Mouse (Mus musculus) mesoderm, embryonic 11.5 days (tissue): ENCODE results near the gene Cdh26.

Experiments
- DNase-seq: peaks from one replicate; pipeline ENCODE4 v3.0.0-alpha.2; 2012; ENCODE audit warnings: low read depth, low spot score

Cdh26 gene

DNA sequence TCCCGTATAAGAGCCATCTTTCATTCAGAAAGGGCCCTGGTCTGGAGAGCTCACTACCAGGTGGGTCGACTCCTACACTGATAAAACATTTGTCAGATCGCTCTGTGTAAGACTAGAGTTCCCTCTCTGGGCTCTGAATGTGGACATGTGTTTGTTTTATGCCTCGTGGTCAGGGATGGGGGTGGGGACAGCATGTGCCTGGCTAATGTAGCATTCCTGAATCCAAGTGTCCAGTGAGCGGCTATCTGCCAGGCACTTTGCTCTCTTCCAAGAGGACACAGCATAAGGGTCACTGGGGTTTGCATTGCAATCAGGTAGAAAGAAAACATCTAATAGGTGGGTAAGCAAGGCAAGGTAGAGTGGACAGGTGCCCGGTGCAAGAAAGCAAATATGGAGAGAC lies 77.9 kb downstream of the Cdh26 start:
- DNase-seq = no peak

DNA sequence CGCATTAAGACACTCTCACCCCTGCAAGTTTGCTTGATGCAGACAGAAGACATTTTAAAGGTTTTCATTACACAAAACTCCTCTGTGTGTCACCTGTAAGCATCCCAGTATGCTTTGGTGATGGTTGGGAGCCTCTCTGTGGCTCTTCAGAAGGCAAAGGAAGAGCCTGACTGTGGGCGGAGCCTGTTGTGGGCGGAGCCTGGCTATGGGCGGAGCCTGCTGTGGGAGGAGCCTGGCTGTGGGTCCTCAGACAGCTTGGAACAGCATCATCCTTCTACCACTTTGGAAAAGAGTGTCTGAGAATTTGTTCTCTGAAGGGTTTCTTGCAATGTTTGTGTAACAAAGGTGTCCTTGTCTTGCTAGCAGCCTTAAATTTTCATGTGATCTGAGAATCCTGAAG lies 82.7 kb downstream of the Cdh26 start:
- DNase-seq = no peak

- no peak for DNase-seq
Observed at GRCm38 (mm10) chr2:178513636-178514071, 83.3 kb downstream of the Cdh26 start.

GRCm38 (mm10) chr2:178516421-178516820 lies 86.1 kb downstream of the Cdh26 start:
- no peak for DNase-seq

DNA sequence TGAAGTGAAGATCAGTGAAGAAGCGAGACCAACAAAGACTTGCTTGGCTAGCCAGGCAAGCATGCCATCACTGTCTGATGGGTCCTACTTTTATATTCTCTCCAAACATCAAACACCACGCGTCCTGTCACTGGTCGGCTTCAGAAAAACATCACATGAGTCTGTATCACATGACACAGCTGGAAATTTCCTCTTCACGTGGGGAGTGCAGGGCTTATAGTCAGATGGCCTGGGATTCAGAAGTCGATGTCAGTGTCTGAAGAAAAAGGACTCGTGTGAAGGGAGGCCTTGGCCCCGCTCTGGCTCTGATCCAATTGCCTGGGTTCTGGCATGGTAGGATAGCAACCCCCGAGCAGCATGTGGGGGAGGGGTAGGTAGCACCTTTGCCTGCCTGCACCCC lies 86.6 kb downstream of the Cdh26 start:
- no peak for DNase-seq

GRCm38 (mm10) chr2:178519321-178519720 lies 89.0 kb downstream of the Cdh26 start:
- no peak for DNase-seq

GRCm38 (mm10) chr2:178520216-178520615 lies 89.9 kb downstream of the Cdh26 start:
- DNase-seq = no peak

DNA sequence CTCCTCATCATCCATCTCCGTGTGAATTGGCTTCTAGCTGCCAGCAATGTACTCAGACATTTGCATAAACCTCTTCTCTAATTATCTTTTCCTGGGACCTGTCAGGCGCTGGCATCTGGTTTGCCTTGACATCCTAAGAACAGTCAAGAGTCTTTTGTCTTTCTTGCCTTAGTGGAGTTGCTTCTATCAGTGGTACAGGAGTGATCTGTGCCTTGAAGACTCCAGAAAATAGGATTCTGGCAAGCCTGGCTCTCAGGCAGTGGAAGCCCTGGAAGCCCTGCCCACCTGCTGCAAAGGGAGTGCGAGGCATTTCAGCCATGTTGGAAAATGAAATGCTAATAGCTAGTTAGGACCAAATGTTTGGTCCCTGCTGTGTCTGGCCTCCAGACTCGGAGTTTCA lies 92.0 kb downstream of the Cdh26 start:
- no peak for DNase-seq

GRCm38 (mm10) chr2:178522786-178523185 lies 92.5 kb downstream of the Cdh26 start:
- DNase-seq = no peak

DNA sequence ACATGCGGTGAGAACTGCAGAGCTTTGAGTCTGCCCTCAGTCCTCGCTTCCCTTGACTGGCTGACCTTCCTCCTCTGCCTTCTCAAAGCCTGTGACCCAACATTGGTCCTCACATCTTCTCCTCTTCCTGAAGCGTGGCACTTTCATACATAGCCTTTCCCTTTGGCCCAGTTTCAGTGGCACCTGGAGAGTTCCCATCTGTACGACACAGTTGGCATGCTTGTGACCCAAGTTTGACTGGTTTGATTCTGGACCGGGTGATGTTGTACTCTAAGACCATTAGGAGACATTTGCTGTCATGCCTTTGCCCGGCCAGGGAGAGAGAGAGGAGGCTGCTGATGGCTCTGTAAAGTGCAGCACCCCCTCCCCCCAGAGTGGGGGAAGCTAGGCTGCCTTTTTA lies 96.4 kb downstream of the Cdh26 start:
- no peak for DNase-seq

DNA sequence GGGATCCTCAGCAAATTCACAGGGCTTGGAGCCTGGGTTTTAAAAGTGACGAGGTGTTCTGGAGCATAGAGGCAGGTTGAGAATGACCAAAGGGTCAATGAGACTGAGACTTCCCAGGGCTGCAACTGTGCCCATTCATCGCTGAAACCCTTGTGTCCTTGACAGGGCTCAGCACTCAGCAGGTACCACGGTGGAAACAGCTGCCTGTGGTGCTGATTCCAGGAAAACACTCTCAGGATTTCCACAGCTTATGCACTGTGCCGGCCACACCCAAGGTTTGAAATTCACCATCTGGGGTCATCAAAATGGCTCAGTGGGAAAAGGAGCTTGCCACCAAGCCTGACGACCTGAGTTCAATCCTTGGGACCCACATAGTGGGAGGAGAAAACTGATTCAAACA lies 100.9 kb downstream of the Cdh26 start:
- no peak for DNase-seq

DNA sequence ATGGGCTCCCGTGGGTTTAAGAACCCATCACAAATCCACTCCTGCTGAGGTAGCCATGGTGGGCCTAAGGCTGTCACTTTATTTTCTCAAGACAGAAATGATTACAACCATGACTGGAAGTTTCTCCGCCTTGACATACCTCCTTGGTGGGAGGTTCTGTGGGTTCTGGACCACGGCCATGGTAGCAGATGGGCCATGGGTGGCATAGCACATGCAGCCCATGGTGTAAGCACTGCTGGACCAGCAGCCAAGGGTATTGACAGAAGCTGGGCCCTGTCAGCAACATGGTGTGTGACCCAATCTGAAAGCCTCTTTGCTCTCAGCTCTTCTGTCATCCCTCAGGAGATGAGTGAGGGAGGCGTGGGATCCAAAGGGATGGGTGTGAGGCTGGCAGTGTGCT lies 106.2 kb downstream of the Cdh26 start:
- no peak for DNase-seq
